Mouse (Mus musculus): ENCODE data around the gene Mars. TPM values are rescaled to one million over a fixed set of nuclear protein-coding genes. Genes with fewer than 3 reads are reported as not detected.

Mars gene
- 51.3 and 67.4 TPM in 2 replicates for polyA plus RNA-seq (2012; ENCODE audit: insufficient read depth, insufficient read length, missing spikeins)

GRCm38 (mm10) chr10:127311476-127312355, at the start of gene Mars:
Mars (minus strand) TSS chr10:127311786.
- Histone ChIP-seq H3K27ac (replicated peaks; ENCODE audit: low read depth, low read length) (peak within 1 kb of the TSS; percentile 84), H3K4me1 (ENCODE audit: control insufficient read depth, insufficient read depth, insufficient read length, low read length) (peaks cover 3% of the 10 kb centered on the region; the same call in 1 of the 2 replicates), H3K4me3 (ENCODE audit: insufficient read depth, low read depth, low read length) (peak within 1 kb of the TSS; percentile 77)

DNA sequence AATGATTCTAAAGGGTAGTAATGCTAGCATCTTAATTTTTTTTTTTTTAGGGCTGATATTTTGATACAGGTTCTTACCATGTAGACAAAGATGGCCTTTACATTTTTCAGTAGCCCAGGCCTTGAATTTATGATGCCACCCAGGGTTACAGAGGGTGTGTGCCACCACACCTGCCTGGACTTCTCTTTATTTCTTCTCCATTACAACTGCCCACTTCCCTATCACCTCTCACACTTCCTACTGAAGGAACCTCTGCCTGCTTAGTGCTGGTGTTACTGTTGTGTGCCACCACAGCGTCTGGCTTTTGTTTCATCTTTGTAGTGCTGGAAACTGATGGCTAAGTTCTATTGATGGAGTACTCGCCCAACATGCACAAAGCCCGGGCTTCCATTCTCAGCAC, 49.1 kb upstream of the Mars start:
- no peaks in the 10 kb centered on the region for H3K4me1 ChIP-seq (ENCODE audit: control insufficient read depth, insufficient read depth, insufficient read length, low read length)
- no peak overlapping the region for H3K4me3 ChIP-seq (ENCODE audit: insufficient read depth, low read depth, low read length)
- H3K27ac ChIP-seq (replicated peaks; ENCODE audit: low read depth, low read length), result no peak overlapping the region

DNA sequence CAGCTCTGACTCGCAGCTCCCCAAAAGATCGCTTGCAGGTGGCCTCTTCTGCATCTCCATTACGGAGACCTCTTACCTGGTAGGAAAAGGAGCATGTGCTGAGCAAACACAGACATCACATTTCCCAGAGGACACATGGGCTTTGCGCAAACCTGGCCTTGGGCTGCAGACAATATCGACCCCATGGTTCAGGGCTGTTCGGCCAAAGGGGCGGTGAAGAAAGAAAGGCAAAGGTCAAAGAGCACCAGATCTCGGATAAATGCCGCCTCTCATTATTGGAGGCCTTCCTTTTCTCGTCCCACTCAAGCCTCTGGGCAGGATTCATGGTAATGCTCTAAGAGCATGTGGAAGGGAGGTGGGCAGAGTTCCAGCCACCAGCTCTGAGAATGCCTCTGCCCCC, 43.8 kb upstream of the Mars start:
- no peak overlapping the region for H3K4me3 ChIP-seq (ENCODE audit: insufficient read depth, low read depth, low read length)
- H3K4me1 ChIP-seq (ENCODE audit: control insufficient read depth, insufficient read depth, insufficient read length, low read length), result no peaks in the 10 kb centered on the region
- no peak overlapping the region for H3K27ac ChIP-seq (replicated peaks; ENCODE audit: low read depth, low read length)

DNA sequence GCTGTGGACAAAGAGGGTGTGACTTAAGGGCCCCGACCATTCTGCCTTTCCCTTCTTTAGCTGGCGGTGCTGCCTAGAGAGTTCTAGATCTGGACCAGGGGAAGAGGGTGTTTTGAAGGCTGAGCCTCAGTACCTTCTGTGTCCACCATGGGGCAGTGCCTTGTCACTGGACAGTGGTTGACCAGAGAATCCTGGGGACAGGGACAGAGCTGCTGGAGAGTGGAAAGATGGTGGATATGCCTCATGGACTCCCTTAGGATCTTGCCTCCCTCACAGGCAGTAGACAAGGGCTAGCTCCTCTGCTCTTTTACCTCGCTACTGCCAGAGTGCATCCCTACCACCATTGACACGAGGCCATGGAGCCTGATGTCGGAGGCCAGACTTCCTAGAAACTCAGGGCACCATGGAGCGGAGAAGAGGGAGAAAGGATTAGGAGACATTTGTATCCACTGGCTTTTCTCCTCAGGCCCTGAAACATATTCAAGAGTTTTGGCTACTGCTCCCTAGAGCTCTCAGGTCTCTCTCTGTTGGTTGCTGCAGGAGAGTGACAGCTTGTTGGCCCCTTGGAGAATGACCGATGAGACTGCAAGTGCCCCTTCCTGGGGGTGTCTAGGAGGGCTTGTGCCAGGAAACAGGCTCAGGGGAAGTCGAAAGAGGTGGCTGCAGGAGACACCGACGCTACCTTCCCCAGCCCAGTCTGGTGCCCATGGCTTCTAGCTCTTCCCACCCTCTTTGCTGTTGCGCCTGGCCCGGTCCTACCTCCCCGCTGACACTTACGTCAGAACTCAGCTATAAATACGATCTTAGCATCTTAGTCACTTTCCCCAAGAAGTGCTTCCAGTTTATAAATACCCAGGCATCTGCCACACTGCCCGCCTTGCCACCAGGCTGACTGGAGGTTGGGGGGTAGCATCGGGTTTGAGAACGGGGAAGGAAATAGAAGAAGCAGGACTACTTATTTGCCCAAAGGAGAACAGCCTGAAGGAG, 42.6 kb upstream of the Mars start, which contains the start of gene Inhbe:
TSS of gene Inhbe (minus strand) at position 503 of the 987 bp plus-strand sequence.
- Histone ChIP-seq H3K4me3 (ENCODE audit: insufficient read depth, low read depth, low read length) (no peak within 1 kb of the TSS), H3K27ac (replicated peaks; ENCODE audit: low read depth, low read length) (no peak within 1 kb of the TSS), H3K4me1 (ENCODE audit: control insufficient read depth, insufficient read depth, insufficient read length, low read length) (no peaks in the 10 kb centered on the region)

GRCm38 (mm10) chr10:127352766-127353165, 41.2 kb upstream of the Mars start:
- no peaks in the 10 kb centered on the region for H3K4me1 ChIP-seq (ENCODE audit: control insufficient read depth, insufficient read depth, insufficient read length, low read length)
- H3K27ac ChIP-seq (replicated peaks; ENCODE audit: low read depth, low read length), result no peak overlapping the region
- H3K4me3 ChIP-seq (ENCODE audit: insufficient read depth, low read depth, low read length), result no peak overlapping the region

DNA sequence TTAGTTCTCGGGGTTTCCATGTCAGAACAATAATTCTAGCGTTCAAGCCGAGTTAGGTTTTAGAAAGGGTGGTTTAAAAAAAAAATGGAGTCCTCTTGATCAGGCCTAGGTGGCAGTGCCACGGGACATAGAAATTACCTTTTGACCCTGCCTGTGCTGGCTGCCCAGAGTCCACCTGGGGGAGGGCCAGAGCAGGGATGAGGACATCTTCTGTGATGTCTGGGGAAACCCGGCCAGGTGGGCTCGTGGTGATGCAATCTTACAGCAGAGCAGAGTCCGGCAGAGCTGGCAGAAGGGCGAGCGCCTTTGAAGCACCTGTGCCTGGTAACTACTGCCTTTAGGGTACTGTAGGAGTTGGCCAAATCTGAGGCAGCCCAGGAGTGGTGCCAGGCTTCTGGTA, 40.6 kb upstream of the Mars start:
- no peak overlapping the region for H3K27ac ChIP-seq (replicated peaks; ENCODE audit: low read depth, low read length)
- no peak overlapping the region for H3K4me3 ChIP-seq (ENCODE audit: insufficient read depth, low read depth, low read length)

DNA sequence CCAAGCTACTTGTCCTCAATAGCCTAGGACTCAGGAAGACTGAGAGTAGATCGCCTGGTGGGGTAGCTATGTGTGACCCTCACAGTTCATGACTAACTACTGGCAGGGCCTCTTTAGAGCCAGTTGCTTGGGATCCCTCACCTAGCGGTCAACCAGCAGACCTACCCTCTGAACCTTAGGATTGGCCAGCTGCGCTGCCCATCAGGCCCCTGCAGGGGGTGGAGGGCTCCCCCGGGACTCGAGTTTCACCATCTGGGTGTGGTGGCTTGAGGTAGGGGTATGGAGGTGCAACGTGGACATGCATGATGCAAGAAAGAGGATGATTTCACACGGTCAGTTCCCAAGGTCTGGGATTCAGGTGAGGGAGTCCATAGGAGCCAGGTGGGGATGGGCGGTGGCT, 40.1 kb upstream of the Mars start:
- no peak overlapping the region for H3K27ac ChIP-seq (replicated peaks; ENCODE audit: low read depth, low read length)
- H3K4me1 ChIP-seq (ENCODE audit: control insufficient read depth, insufficient read depth, insufficient read length, low read length), result no peaks in the 10 kb centered on the region
- no peak overlapping the region for H3K4me3 ChIP-seq (ENCODE audit: insufficient read depth, low read depth, low read length)

More for the DNA sequence above, 40.6 kb upstream of the Mars start:
- H3K4me1 ChIP-seq (ENCODE audit: control insufficient read depth, insufficient read depth, insufficient read length, low read length), result no peaks in the 10 kb centered on the region

- Histone ChIP-seq H3K27ac (replicated peaks; ENCODE audit: low read depth, low read length) (no peak overlapping the region), H3K4me3 (ENCODE audit: insufficient read depth, low read depth, low read length) (no peak overlapping the region)
These were observed 39.7 kb upstream of the Mars start for GRCm38 (mm10) chr10:127351285-127351595.

DNA sequence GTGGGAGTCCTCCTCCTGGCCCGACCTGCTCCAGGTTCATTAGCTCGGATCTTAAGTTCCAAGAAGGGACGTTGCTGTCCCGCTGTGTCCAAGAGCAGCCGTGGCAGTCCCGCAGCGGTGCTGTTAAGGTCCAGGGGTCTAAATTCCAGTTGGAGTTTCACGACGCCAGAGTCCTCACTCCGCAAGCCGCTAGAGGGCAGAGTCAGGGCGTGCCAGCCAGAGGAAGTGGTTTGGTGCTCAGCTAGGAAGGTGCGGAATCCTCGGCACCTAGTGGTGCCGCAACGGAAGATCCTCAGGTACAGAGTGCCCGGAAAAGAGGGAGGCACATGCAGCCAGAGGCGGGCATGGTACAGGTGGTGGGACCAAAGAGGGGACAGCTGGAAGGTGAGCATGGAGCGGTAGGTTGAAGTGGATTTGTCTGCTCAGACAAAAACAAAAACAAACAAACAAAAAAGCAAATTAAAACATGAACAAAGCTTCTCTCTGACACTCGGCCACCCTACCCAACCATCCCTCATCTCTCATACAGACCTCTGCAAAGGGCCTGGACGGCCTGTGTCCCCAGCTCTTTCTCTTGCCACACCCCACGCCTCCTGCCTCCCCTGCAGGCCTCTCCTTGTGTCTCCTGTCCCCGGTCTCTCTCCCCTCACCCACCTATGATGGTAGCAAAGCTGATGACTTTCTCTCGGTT, 39.2 kb upstream of the Mars start:
- H3K27ac ChIP-seq (replicated peaks; ENCODE audit: low read depth, low read length), result no peak overlapping the region
- H3K4me1 ChIP-seq (ENCODE audit: control insufficient read depth, insufficient read depth, insufficient read length, low read length), result no peaks in the 10 kb centered on the region
- H3K4me3 ChIP-seq (ENCODE audit: insufficient read depth, low read depth, low read length), result no peak overlapping the region

More at GRCm38 (mm10) chr10:127351285-127351595, 39.7 kb upstream of the Mars start:
- no peaks in the 10 kb centered on the region for H3K4me1 ChIP-seq (ENCODE audit: control insufficient read depth, insufficient read depth, insufficient read length, low read length)

DNA sequence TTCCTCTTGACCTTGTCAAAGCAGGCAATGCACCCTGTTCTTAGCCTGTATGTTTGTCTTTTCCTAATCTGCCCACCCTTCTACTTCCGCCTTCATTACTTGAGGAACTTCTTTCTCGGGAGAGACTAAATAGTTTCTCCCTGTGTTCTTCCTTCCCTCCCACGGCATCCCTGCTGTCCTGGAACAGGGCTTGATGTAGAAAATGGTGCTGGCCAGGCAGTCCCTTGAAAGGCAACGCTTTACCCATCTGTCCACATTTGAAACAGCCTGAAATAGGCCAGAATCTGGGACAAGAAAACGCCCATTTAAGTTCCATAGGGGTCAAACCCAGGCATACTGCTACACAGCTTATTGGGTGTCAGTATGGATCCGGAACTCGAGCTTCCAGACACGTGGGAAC, 38.2 kb upstream of the Mars start:
- no peak overlapping the region for H3K4me3 ChIP-seq (ENCODE audit: insufficient read depth, low read depth, low read length)
- H3K27ac ChIP-seq (replicated peaks; ENCODE audit: low read depth, low read length), result no peak overlapping the region
- H3K4me1 ChIP-seq (ENCODE audit: control insufficient read depth, insufficient read depth, insufficient read length, low read length), result no peaks in the 10 kb centered on the region

- Histone ChIP-seq H3K4me1 (ENCODE audit: control insufficient read depth, insufficient read depth, insufficient read length, low read length) (no peaks in the 10 kb centered on the region), H3K4me3 (ENCODE audit: insufficient read depth, low read depth, low read length) (no peak overlapping the region), H3K27ac (replicated peaks; ENCODE audit: low read depth, low read length) (no peak overlapping the region)
These were observed 37.4 kb upstream of the Mars start for GRCm38 (mm10) chr10:127348957-127349356.

DNA sequence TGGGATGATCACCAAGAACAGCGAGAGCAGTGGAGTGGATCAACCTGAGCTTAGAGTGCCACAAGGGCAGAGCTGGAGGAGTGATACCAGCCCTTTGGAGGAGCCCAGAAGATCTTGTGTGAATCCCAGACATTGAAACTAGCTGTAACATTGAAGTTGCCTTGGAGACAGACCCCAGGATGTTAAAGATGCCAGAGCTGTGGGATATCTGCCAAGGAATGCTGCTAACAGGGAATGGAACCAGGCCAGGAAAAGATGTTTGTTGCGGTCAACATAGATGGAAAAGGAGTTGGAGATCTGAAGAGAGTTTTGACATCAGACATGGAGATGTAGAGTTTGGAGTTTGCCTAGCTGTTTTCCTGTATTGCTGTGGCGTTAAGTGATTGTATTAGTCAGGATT, 34.6 kb upstream of the Mars start:
- no peak overlapping the region for H3K4me3 ChIP-seq (ENCODE audit: insufficient read depth, low read depth, low read length)
- no peak overlapping the region for H3K27ac ChIP-seq (replicated peaks; ENCODE audit: low read depth, low read length)
- H3K4me1 ChIP-seq (ENCODE audit: control insufficient read depth, insufficient read depth, insufficient read length, low read length), result no peaks in the 10 kb centered on the region

- Histone ChIP-seq H3K27ac (replicated peaks; ENCODE audit: low read depth, low read length) (no peak overlapping the region), H3K4me1 (ENCODE audit: control insufficient read depth, insufficient read depth, insufficient read length, low read length) (no peaks in the 10 kb centered on the region), H3K4me3 (ENCODE audit: insufficient read depth, low read depth, low read length) (no peak overlapping the region)
These were observed 31.4 kb upstream of the Mars start for GRCm38 (mm10) chr10:127343029-127343428.

- Histone ChIP-seq H3K4me1 (ENCODE audit: control insufficient read depth, insufficient read depth, insufficient read length, low read length) (no peaks in the 10 kb centered on the region), H3K4me3 (ENCODE audit: insufficient read depth, low read depth, low read length) (peak within 1 kb of the TSS; percentile 52), H3K27ac (replicated peaks; ENCODE audit: low read depth, low read length) (no peak within 1 kb of the TSS)
These were observed 30.5 kb upstream of the Mars start, which contains the start of gene Gli1 for GRCm38 (mm10) chr10:127341891-127342639. Gli1 (minus strand) TSS chr10:127341974.

Measured in brown adipose tissue, adult 24 weeks (tissue).